Comparison of ENCODE assay signal across 23 mouse cellular contexts in the genomic region with DNA sequence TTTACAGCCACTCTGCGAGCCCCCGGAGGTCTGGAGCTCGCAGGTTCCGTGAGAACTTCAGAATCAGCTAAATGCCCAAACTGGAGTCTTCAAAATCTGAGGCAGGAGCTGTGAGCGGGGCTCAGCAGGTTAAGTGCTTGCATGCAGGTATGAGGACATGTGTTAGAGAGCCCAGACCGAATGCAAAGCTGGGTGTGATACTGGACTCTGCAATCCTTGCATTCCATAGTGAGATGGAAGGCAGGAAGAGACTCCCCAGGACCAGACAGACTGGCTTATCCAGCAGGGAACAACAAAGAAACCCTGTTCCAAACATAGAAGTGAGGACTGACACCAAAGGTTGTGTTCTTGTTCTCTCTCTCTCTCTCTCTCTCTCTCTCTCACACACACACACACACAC.
DNase-seq lines count a peak whose midpoint lies in the region; ATAC-seq lines count a peak whose summit lies in the region.
"Had no signal": no experiment of that assay in that cellular context is flagged by ENCODE, and none has a peak within 500 bp of the region (broad histone marks: within the 10 kb centered on the region; RNA-seq: fewer than 3 reads in every experiment).

No protein-coding gene starts in this region.

- peak overlapping the region; percentile 18 for H3K9ac ChIP-seq in heart, embryonic 16.5 days (ENCODE audit: low read length)
- H3K9ac ChIP-seq in kidney, embryonic 16.5 days (replicated peaks; ENCODE audit: low read length) = no peak overlapping the region
- H3K9ac ChIP-seq: hindbrain, embryonic 14.5 days; liver, embryonic 15.5 days; midbrain, embryonic 13.5 days had no signal

- no peak overlapping the region; the same call in 1 of the 2 replicates for H3K4me2 ChIP-seq in heart, embryonic 16.5 days (ENCODE audit: low read depth, low read length)
- no peak overlapping the region for H3K4me2 ChIP-seq in kidney, embryonic 16.5 days (replicated peaks; ENCODE audit: low read depth, low read length)
- H3K4me2 ChIP-seq: hindbrain, embryonic 14.5 days; liver, embryonic 15.5 days; midbrain, embryonic 13.5 days had no signal

- DNase-seq in heart, embryonic 10.5 days (ENCODE audit: low spot score) = no peak
- DNase-seq in heart, postnatal 36 days = no peak
- no peak for DNase-seq in heart, postnatal 25 days (ENCODE audit: low spot score)
- DNase-seq in kidney, adult 18-20 months = no peak
- no peak for DNase-seq in embryonic facial prominence, embryonic 10.5 days (ENCODE audit: low spot score)
- no peak for DNase-seq in retina, embryonic 14.5 days (ENCODE audit: low spot score)
- DNase-seq: adrenal gland, postnatal 14 days; cerebellum, adult 9-10 months; gastrocnemius, postnatal 10 days; liver; lung, postnatal 14 days; thymus, adult 18-20 months; thymus, postnatal 36 days had no signal

- 0 out of 2 replicates have a peak, but pooled peaks have one; percentile 35 for ATAC-seq in heart, embryonic 16.5 days (replicated peaks; ENCODE audit: extremely low read depth, insufficient read depth, low FRiP score)
- no peak for ATAC-seq in kidney, embryonic 16.5 days (ENCODE audit: low FRiP score, low TSS enrichment)
- ATAC-seq: activated CD4-positive, CD25-positive, alpha-beta regulatory T cell, adult 4 months; forebrain, embryonic 16.5 days; inflammation-experienced regulatory T-cells, adult 6 months; midbrain, embryonic 13.5 days had no signal

- 0 out of 2 replicates have a peak overlapping the region, but pooled peaks have one; percentile 27 for H3K4me3 ChIP-seq in heart, embryonic 10.5 days
- no peak overlapping the region for H3K4me3 ChIP-seq in heart, embryonic 16.5 days (ENCODE audit: low read length)
- H3K4me3 ChIP-seq in kidney, embryonic 16.5 days (ENCODE audit: low read length) = no peak overlapping the region
- no peak overlapping the region for H3K4me3 ChIP-seq in embryonic facial prominence, embryonic 10.5 days
- H3K4me3 ChIP-seq: forebrain, embryonic 10.5 days; liver, embryonic 15.5 days; megakaryocyte, embryonic 14.5 days; midbrain, embryonic 13.5 days had no signal

- intact Hi-C loops in heart, postnatal 36 days (cut with DNase I) = no loop called here
- intact Hi-C loops in heart, postnatal 25 days (cut with DNase I) = no loop called here

- H3K27me3 ChIP-seq in heart, embryonic 10.5 days (ENCODE audit: insufficient read depth, poor library complexity, severe bottlenecking) = no peaks in the 10 kb centered on the region
- H3K27me3 ChIP-seq in heart, embryonic 16.5 days (ENCODE audit: control insufficient read depth, insufficient read depth, low read length) = no peaks in the 10 kb centered on the region
- no peaks in the 10 kb centered on the region for H3K27me3 ChIP-seq in kidney, embryonic 16.5 days (ENCODE audit: insufficient read depth, low read length)
- no peaks in the 10 kb centered on the region for H3K27me3 ChIP-seq in embryonic facial prominence, embryonic 10.5 days (replicated peaks; ENCODE audit: low read depth, poor library complexity, severe bottlenecking)
- H3K27me3 ChIP-seq: liver, embryonic 15.5 days; megakaryocyte, embryonic 14.5 days; midbrain, embryonic 13.5 days had no signal

- H3K36me3 ChIP-seq in heart, embryonic 10.5 days = peaks cover 8% of the 10 kb centered on the region; the same call in 1 of the 2 replicates
- H3K36me3 ChIP-seq in heart, embryonic 16.5 days (ENCODE audit: control insufficient read depth, insufficient read depth) = peaks cover 8% of the 10 kb centered on the region
- H3K36me3 ChIP-seq in kidney, embryonic 16.5 days (ENCODE audit: insufficient read depth, low read length) = no peaks in the 10 kb centered on the region; the same call in 1 of the 2 replicates
- H3K36me3 ChIP-seq in embryonic facial prominence, embryonic 10.5 days (replicated peaks) = no peaks in the 10 kb centered on the region; the same call in 1 of the 2 replicates
- H3K36me3 ChIP-seq: forebrain, embryonic 10.5 days; liver, embryonic 15.5 days; midbrain, embryonic 13.5 days had no signal

- 57% methylated on average over 6 of the region's 6 CpGs for WGBS in heart, embryonic 10.5 days
- 35% methylated on average over 6 of the region's 6 CpGs for WGBS in heart, embryonic 16.5 days
- 39% methylated on average over 6 of the region's 6 CpGs for WGBS in kidney, embryonic 16.5 days
- 86% methylated on average over 6 of the region's 6 CpGs for WGBS in embryonic facial prominence, embryonic 10.5 days

- H3K4me1 ChIP-seq in heart, embryonic 10.5 days = peaks cover 47% of the 10 kb centered on the region; the same call in 1 of the 2 replicates
- peaks cover 24% of the 10 kb centered on the region for H3K4me1 ChIP-seq in heart, embryonic 16.5 days (ENCODE audit: control insufficient read depth, insufficient read depth, low read length)
- H3K4me1 ChIP-seq in kidney, embryonic 16.5 days (ENCODE audit: insufficient read depth, low read length) = peaks cover 38% of the 10 kb centered on the region
- peaks cover 4% of the 10 kb centered on the region; the same call in 1 of the 2 replicates for H3K4me1 ChIP-seq in embryonic facial prominence, embryonic 10.5 days
- H3K4me1 ChIP-seq: forebrain, embryonic 10.5 days; liver, embryonic 15.5 days; midbrain, embryonic 13.5 days had no signal

- H3K9me3 ChIP-seq in heart, embryonic 10.5 days = no peaks in the 10 kb centered on the region
- H3K9me3 ChIP-seq in heart, embryonic 16.5 days (replicated peaks; ENCODE audit: control insufficient read depth, low read length) = no peaks in the 10 kb centered on the region
- no peaks in the 10 kb centered on the region for H3K9me3 ChIP-seq in kidney, embryonic 16.5 days (ENCODE audit: low read length)
- no peaks in the 10 kb centered on the region for H3K9me3 ChIP-seq in embryonic facial prominence, embryonic 10.5 days
- H3K9me3 ChIP-seq: forebrain, embryonic 10.5 days; liver, embryonic 15.5 days; megakaryocyte, embryonic 14.5 days; midbrain, embryonic 13.5 days had no signal

- H3K27ac ChIP-seq in heart, embryonic 10.5 days = peak overlapping the region; percentile 83
- H3K27ac ChIP-seq in heart, embryonic 16.5 days (ENCODE audit: low read length) = peak overlapping the region; percentile 78
- peak overlapping the region; percentile 57 for H3K27ac ChIP-seq in kidney, embryonic 16.5 days (ENCODE audit: low read length)
- 0 out of 2 replicates have a peak overlapping the region, but pooled peaks have one; percentile 35 for H3K27ac ChIP-seq in embryonic facial prominence, embryonic 10.5 days (replicated peaks)
- H3K27ac ChIP-seq: forebrain, embryonic 10.5 days; hindbrain, embryonic 14.5 days; liver, embryonic 15.5 days; midbrain, embryonic 13.5 days had no signal
